Mouse (Mus musculus) gastrocnemius, adult 18-20 months (tissue): ENCODE measurements around the gene Pik3ip1. TPM values are rescaled to one million over a fixed set of nuclear protein-coding genes. Genes with fewer than 3 reads are reported as not detected.

Experiments
- DNase-seq: peaks from one replicate; pipeline ENCODE4 v3.0.0; 2021; ENCODE audit warnings: low spot score
- long read RNA-seq, 2 experiments: library from polyadenylated mRNA; stranded (forward); transcript quantifications; one replicate each; pipeline ENCODE4 v2.0.0; 2021
- total RNA-seq, 2 experiments: library from RNA; stranded (reverse); gene quantifications; 2 replicates each; pipeline ENCODE4 v1.2.3; 2021

The Pik3ip1 gene
- 10 to 100 TPM; 27.2 to 30.8 TPM for total RNA-seq
- long read RNA-seq, experiment 1, transcript Pik3ip1-201 (6 exons, 2,573 nt): major isoform, 66 of 78 reads
- long read RNA-seq, experiment 1, partial matches to known transcripts: 4 of 78 reads
- long read RNA-seq, experiment 1, other reads (novel, unspliced or antisense): 7 of 78 reads
- long read RNA-seq, experiment 2, transcript Pik3ip1-201 (6 exons, 2,573 nt): major isoform, 33 of 38 reads
- long read RNA-seq, experiment 2, partial matches to known transcripts: 1 of 38 reads
- long read RNA-seq, experiment 2, other reads (novel, unspliced or antisense): 3 of 38 reads

GRCm38 (mm10) chr11:3329891-3330451 lies at the start of gene Pik3ip1:
Gene Pik3ip1, plus strand, starts transcription at chr11:3330401.
- DNase-seq: peak; percentile 76

DNA sequence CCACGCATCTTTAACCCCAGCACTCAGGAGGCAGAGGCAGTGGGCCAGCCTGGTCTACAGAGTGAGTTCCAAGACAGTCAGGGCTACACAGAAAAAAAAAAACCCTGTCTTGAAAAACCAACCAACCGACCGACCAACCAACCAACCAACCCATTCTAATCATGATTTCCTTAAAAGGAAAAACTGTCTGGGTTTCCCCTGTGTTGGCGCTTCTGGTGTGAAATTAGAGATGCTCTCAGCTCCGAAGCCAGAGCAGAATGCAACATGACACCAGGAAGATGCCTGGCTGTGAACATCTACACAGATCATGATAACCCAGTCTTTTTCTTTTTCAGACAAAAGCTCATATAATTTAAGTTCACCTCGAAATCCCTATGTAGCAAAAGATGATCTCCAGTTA lies 47.3 kb upstream of the Pik3ip1 start:
- no peak for DNase-seq

- DNase-seq: no peak
Measured at GRCm38 (mm10) chr11:3283645-3284044, 46.6 kb upstream of the Pik3ip1 start.

DNA sequence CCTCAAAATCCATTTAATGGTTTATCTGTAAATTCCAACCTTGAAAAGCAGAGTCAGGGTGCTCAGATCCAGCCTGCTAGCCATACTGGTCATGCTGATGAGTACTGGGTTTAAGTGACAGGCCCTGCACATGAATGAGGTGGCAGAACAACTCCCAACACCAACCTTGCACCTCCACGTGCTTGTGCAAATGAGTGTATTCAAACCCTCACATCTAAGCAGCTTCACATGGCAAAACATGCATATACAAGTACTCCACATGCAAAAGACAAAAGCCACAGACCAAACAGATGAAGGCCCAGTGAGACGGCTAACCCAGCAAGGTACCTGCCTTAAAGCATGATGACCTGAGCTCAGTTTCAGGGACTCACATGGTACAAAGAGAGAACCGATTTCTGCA lies 44.3 kb upstream of the Pik3ip1 start:
- no peak for DNase-seq

DNA sequence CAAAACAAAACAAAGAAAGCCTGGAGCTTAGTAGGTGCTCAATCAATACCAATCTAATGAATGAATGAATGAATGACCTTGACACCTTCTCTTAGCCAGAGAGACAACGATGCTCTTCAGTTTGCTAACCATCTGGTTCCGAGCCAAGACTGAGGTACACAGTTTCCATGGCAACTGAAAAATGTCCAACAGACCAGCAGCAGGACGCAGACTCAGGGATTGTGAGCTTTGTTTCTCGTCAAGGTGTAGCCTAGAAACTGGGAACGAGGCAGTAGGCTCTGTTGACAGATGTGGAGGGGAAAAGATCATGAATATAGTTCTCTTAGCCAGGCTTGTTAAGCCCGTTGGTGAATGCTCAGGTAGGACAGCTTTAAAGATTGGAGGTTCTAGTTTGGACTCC lies 43.1 kb upstream of the Pik3ip1 start:
- DNase-seq: no peak

DNA sequence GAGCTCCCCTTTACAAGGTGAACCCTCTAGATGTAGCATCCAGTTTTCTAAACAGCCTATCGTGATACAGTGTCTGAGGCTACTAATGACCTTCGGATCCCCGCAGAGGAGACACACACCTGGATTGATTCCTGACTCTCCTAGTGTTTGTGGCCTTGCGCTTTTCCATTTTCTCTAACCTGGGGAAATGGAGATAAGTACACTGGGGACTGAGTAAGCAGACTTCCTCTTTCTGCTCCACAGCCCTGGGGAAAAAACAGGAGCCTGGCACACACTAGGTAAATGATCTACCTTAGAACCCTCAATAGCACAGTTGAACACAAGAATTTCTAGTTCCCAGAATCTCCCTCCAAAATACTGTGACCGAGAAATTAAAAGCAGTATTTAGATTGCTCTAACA lies 42.3 kb upstream of the Pik3ip1 start:
- DNase-seq: no peak

DNA sequence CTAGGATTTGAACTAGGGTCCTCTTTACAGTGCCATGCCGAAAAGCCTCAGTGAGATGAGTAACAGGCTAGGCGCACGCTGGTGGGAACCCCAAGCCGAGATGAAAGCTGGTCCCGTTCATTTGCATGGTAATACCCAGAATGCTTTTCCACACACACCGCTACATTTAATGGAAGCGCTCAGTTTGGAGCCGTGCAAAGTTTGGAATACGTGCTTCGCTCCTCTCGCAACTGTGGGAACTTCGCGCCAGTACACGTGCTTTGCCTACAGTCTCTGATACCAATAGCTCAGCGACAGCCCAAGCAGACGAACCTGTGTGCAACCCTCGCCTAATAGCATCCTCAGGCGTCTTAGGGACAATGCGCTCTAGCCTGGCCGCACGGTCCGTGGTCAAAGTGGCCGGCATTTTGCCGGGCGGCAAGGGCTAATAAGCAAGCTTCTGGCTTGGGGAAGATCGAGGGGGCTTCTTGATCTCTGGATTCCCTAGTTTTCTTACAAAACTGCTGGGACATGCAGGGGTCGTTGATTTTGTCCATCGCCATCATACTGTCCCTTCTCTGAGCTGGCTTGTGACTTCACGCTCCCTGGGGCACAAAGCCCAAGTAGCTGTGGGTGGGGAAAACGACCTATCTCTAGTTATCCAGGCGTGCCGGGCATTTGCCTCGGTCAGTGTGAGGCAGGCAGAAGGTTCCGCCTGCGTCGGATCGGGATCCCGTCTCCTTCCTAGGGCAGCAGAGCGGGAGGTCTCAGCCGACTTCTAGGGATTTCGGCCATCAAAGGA lies 41.5 kb upstream of the Pik3ip1 start, which contains the start of gene Patz1:
Patz1 (plus strand) TSS at position 354 of the 781 bp plus-strand sequence.
- DNase-seq: no peak

DNA sequence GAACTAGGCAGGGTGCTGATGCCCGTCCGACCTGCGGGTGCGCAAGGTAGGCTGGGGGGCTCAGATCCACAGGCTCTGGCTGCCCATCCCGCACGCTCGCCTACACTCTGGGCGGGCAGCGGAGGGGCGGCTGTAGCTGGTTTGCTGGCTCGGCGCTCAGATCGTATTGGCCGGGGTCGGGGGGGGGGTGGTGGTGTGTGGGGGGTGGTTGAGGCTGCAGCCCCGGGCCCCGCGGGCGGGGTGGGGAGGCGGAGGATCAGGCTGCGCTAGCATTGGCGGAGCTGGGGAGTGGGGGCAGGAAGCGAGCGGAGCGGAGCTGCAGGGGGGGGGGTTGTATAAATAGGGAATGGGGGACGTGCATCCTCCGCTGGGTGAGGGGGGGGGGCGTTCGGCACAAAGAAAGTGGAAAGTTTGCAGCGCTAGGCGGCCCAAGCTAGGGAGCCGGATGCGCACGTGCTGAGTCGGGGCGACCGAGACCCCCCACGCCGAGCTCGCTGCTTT lies 40.8 kb upstream of the Pik3ip1 start:
- peak; percentile 58 for DNase-seq

GRCm38 (mm10) chr11:3289803-3290639 lies 40.2 kb upstream of the Pik3ip1 start:
- DNase-seq: peak; percentile 77

GRCm38 (mm10) chr11:3290640-3291310 lies 39.4 kb upstream of the Pik3ip1 start:
- DNase-seq: no peak

DNA sequence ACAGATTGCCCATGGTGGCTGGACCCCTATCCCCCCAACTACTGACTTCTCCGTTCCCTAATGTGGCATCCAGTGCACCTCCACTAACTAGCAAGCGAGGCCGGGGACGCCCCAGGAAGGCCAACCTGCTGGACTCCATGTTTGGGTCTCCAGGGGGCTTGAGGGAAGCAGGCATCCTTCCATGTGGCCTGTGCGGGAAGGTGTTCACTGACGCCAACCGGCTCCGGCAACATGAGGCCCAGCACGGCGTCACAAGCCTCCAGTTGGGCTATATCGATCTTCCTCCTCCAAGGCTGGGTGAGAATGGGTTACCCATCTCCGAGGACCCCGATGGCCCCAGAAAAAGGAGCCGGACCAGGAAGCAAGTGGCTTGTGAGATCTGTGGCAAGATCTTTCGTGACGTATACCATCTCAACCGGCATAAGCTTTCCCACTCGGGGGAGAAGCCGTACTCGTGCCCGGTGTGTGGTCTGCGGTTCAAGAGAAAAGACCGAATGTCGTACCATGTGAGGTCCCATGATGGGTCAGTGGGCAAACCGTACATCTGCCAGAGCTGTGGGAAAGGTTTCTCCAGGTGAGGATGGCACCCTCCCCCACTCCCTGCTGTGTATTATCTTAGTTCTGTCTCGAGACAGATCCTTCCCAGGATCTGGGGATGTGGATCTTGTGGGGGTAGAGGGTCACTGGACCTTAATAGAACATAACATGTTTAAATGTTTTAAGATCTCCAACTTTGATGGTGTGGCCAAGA lies 38.7 kb upstream of the Pik3ip1 start:
- no peak for DNase-seq

GRCm38 (mm10) chr11:3292062-3292421 lies 38.2 kb upstream of the Pik3ip1 start:
- peak; percentile 43 for DNase-seq

DNA sequence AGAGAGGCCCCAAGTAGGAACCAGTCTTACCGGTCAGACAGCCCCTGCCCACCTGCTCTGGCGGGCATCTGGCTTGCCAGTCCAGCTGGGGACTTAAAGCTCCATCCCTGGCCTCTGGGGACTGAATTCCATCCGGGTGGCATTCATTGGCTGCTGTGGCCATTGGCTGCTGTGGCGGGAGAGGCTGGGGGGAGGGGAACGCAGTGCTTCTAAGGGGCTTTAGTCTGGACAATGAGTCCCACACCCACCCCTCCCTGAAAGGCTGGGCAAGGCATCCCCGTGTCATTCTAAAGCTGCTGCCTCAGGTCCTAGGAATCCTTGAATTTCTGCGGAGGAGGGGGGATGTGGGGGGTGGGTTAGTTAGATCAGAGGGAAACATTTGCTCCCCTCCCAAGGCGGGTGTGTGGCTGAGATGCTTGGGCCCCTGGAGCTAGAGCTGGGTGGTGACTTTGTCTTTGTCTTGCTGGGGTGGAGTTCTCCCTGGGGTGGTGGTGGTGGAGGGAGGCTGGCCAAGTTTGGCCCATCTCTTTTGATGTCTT lies 37.4 kb upstream of the Pik3ip1 start:
- DNase-seq: no peak

- DNase-seq: no peak
Measured at GRCm38 (mm10) chr11:3293361-3293760, 36.8 kb upstream of the Pik3ip1 start.

GRCm38 (mm10) chr11:3294641-3295040 lies 35.6 kb upstream of the Pik3ip1 start:
- DNase-seq: no peak

GRCm38 (mm10) chr11:3296056-3296455 lies 34.1 kb upstream of the Pik3ip1 start:
- DNase-seq: no peak

- no peak for DNase-seq
Measured at GRCm38 (mm10) chr11:3297871-3298812, 32.1 kb upstream of the Pik3ip1 start.

GRCm38 (mm10) chr11:3298813-3299185 lies 31.4 kb upstream of the Pik3ip1 start:
- no peak for DNase-seq

GRCm38 (mm10) chr11:3301075-3301474 lies 29.1 kb upstream of the Pik3ip1 start:
- DNase-seq: no peak
